35 mouse cellular contexts compared by ENCODE assay signal in the genomic region with DNA sequence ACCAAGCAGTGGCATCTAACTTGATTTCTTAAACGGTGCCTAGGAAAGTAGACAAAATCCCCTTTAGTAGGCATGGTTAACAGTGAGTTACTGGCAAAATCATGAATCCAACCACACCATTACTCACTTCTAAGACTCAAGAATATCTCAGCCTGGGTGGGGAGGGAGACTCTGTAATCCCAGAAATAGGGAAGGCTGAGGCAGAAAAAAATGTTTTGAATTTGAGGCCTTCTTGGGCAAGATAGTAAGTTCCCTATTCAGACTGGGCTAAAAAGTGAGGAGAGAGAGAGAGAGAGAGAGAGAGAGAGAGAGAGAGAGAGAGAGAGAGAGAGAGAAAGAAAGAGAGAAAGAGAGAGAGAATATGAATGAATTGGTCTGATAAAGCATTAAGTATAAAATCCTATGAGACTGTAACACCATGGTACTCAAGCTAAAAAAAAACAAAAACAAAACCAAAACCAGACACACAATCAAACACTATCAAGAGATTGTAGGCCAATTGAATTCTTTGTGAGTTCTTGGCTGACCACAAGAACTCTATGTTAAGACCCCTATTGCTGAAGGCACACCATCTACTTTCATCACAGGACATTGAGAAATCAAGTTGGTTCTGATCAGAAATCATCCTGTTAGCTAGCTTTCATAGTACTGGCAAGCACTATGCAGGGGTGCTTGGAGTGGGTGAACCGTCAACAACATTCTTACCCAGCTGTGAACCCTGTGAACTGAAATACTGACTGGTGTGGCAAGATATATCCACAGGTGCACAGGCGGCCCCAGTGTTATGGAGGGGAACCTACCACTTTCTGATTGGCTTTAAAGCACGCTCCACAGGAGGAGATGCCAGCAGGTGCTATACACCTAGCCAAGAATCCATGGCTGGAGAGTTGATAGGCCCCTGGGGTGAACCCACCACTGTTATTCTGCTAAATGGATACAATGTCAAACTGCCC.
DNase-seq lines count a peak whose midpoint lies in the region; ATAC-seq and TF ChIP-seq lines count a peak whose summit lies in the region.
"Had no signal": no experiment of that assay in that cellular context is flagged by ENCODE, and none has a peak within 500 bp of the region (broad histone marks: within the 10 kb centered on the region; RNA-seq: fewer than 3 reads in every experiment).

No protein-coding gene starts in this region.

- no peaks in the 10 kb centered on the region for H3K9me3 ChIP-seq in hindbrain, embryonic 12.5 days (replicated peaks)
- no peaks in the 10 kb centered on the region for H3K9me3 ChIP-seq in limb, embryonic 10.5 days (replicated peaks)
- H3K9me3 ChIP-seq: heart, embryonic 10.5 days; heart, embryonic 15.5 days; hindbrain, embryonic 13.5 days; limb, embryonic 15.5 days; liver, embryonic 13.5 days; neural tube, embryonic 13.5 days had no signal

- DNase-seq in heart, adult 11 months: peak; percentile 49
- no peak for DNase-seq in heart, adult 2 months
- DNase-seq in 416B (ENCODE audit: low read depth): peak; percentile 57
- peak; percentile 33 for DNase-seq in thymus, postnatal 25 days
- no peak for DNase-seq in layer of hippocampus, postnatal 14 days (ENCODE audit: low spot score in 2 of 2)
- no peak for DNase-seq in limb, embryonic 10.5 days (ENCODE audit: low spot score)
- DNase-seq: adrenal gland, postnatal 14 days; cerebellum, adult 2 months; cerebellum, postnatal 14 days; gastrocnemius, adult 2 months; gastrocnemius, postnatal 36 days; heart, postnatal 36 days; kidney, adult 18-20 months; kidney, postnatal 36 days; layer of hippocampus, postnatal 36 days; left cerebral cortex, postnatal 4 days; liver, embryonic 13.5 days; lung, adult 18-20 months; lung, postnatal 14 days; right cerebral cortex, postnatal 4 days had no signal

- no peak overlapping the region for H3K9ac ChIP-seq in heart, adult 2 months (ENCODE audit: low read depth, low read length)
- H3K9ac ChIP-seq in hindbrain, embryonic 12.5 days: no peak overlapping the region
- H3K9ac ChIP-seq: heart, embryonic 15.5 days; hindbrain, embryonic 13.5 days; limb, embryonic 15.5 days; liver, embryonic 13.5 days; neural tube, embryonic 13.5 days had no signal

- WGBS in heart, adult 2 months: 93% methylated on average over 4 of the region's 4 CpGs
- WGBS in hindbrain, embryonic 12.5 days: 92% methylated on average over 4 of the region's 4 CpGs
- WGBS in limb, embryonic 10.5 days: 88% methylated on average over 4 of the region's 4 CpGs

- H3K4me1 ChIP-seq in heart, adult 2 months (ENCODE audit: control insufficient read depth, insufficient read depth, low read length): no peaks in the 10 kb centered on the region
- peaks cover 4% of the 10 kb centered on the region; the same call in 1 of the 2 replicates for H3K4me1 ChIP-seq in hindbrain, embryonic 12.5 days
- peaks cover 7% of the 10 kb centered on the region for H3K4me1 ChIP-seq in limb, embryonic 10.5 days
- H3K4me1 ChIP-seq: heart, embryonic 15.5 days; limb, embryonic 15.5 days; liver, embryonic 13.5 days had no signal

- no peak for TF ChIP-seq POLR2A in heart, adult 2 months (IDR thresholded peaks at IDR 0.05; ENCODE audit: insufficient read depth, low read depth, low read length)

- H3K27me3 ChIP-seq in heart, adult 2 months (ENCODE audit: control insufficient read depth, insufficient read depth, low read length): no peaks in the 10 kb centered on the region
- H3K27me3 ChIP-seq in hindbrain, embryonic 12.5 days: no peaks in the 10 kb centered on the region
- no peaks in the 10 kb centered on the region for H3K27me3 ChIP-seq in limb, embryonic 10.5 days (ENCODE audit: low read depth, poor library complexity, severe bottlenecking)
- H3K27me3 ChIP-seq: heart, embryonic 15.5 days; hindbrain, embryonic 13.5 days; limb, embryonic 15.5 days; liver, embryonic 13.5 days; neural tube, embryonic 13.5 days; Patski had no signal

- no peaks in the 10 kb centered on the region; the same call in 1 of the 2 replicates for H3K79me2 ChIP-seq in heart, adult 2 months (replicated peaks; ENCODE audit: control insufficient read depth, insufficient read depth, low read length)

- no peak overlapping the region for H3K27ac ChIP-seq in heart, adult 2 months
- H3K27ac ChIP-seq in hindbrain, embryonic 12.5 days: no peak overlapping the region
- no peak overlapping the region for H3K27ac ChIP-seq in limb, embryonic 10.5 days
- H3K27ac ChIP-seq: gastrocnemius, adult 2 months; heart, embryonic 10.5 days; heart, embryonic 15.5 days; hindbrain, embryonic 13.5 days; limb, embryonic 15.5 days; liver, embryonic 13.5 days; stomach, postnatal 0 days had no signal

- no peak for TF ChIP-seq EP300 in heart, adult 2 months (IDR thresholded peaks at IDR 0.05; ENCODE audit: insufficient read depth, low read depth, low read length)

- no peak overlapping the region for H3K4me2 ChIP-seq in hindbrain, embryonic 12.5 days (replicated peaks)
- H3K4me2 ChIP-seq: heart, embryonic 15.5 days; hindbrain, embryonic 13.5 days; limb, embryonic 15.5 days; liver, embryonic 13.5 days; midbrain, embryonic 11.5 days; neural tube, embryonic 13.5 days had no signal

- H3K36me3 ChIP-seq in heart, adult 2 months (ENCODE audit: control insufficient read depth, insufficient read depth, low read length): no peaks in the 10 kb centered on the region
- no peaks in the 10 kb centered on the region for H3K36me3 ChIP-seq in hindbrain, embryonic 12.5 days
- H3K36me3 ChIP-seq in limb, embryonic 10.5 days: no peaks in the 10 kb centered on the region
- H3K36me3 ChIP-seq: G1E; heart, embryonic 15.5 days; hindbrain, embryonic 13.5 days; limb, embryonic 15.5 days; liver, embryonic 13.5 days had no signal

- no peak for TF ChIP-seq CTCF in heart, adult 2 months (IDR thresholded peaks at IDR 0.05)

- peak; percentile 66 for ATAC-seq in megakaryocyte, adult 5-6 weeks (ENCODE audit: poor library complexity, severe bottlenecking)
- no peak for ATAC-seq in hindbrain, embryonic 12.5 days (ENCODE audit: low FRiP score)
- ATAC-seq: forebrain, embryonic 16.5 days; midbrain, embryonic 16.5 days; Patski had no signal

- intact Hi-C loops in heart, adult 2 months (cut with DNase I): no loop called here

- H3K4me3 ChIP-seq in heart, adult 2 months: no peak overlapping the region
- no peak overlapping the region for H3K4me3 ChIP-seq in hindbrain, embryonic 12.5 days
- no peak overlapping the region for H3K4me3 ChIP-seq in limb, embryonic 10.5 days
- H3K4me3 ChIP-seq: erythroblast, embryonic 14.5 days; gastrocnemius, adult 2 months; heart, embryonic 10.5 days; heart, embryonic 15.5 days; hindbrain, embryonic 13.5 days; limb, embryonic 15.5 days; liver, embryonic 13.5 days; myocyte; neural tube, embryonic 13.5 days had no signal

Comparison
In these comparisons a context has a peak if more than half of its experiments do, and no peak if none do; other contexts are left out.
1. DNase-seq: peak in heart, adult 11 months (single experiment), 416B (single experiment) and thymus, postnatal 25 days (single experiment); none in heart, adult 2 months (0 of 2), layer of hippocampus, postnatal 14 days (0 of 2) and limb, embryonic 10.5 days (single experiment).